Mouse (Mus musculus) CH12.LX (cell line): ENCODE measurements around the gene Uba3. TPM values are rescaled to one million over a fixed set of nuclear protein-coding genes. Genes with fewer than 3 reads are reported as not detected.
A peak's percentile ranks its signal among the peaks of the same experiment; 100 is the strongest.

Source experiments
- DNase-seq: peaks from one replicate; pipeline ENCODE4 v3.0.0-alpha.2; 2013; ENCODE audit errors: extremely low read depth
- H3K27ac ChIP-seq: 2 replicates; pipeline ENCODE4 v1.5.1; 2012; ENCODE audit warnings: low read depth, mild to moderate bottlenecking, control low read depth, moderate library complexity; ENCODE audit not compliant: insufficient read depth
- H3K27me3 ChIP-seq: replicated peaks from 2 replicates; pipeline ENCODE3; 2012; ENCODE audit warnings: inconsistent platforms
- H3K36me3 ChIP-seq, 2 experiments: replicated peaks in 1 of 2; 2 replicates each; pipeline versions ENCODE3 to v1.6.1; 2012; ENCODE audit warnings: inconsistent platforms in 1 of 2, low read length in 1 of 2, mild to moderate bottlenecking in 1 of 2, mixed read lengths in 1 of 2, moderate library complexity in 1 of 2; ENCODE audit not compliant: control insufficient read depth in 1 of 2, insufficient read depth in 1 of 2
- H3K4me1 ChIP-seq, 2 experiments: 2 replicates each; pipeline ENCODE4 v1.6.1; 2012; ENCODE audit warnings: inconsistent platforms in 1 of 2, moderate library complexity in 1 of 2; ENCODE audit not compliant: insufficient read depth in 2 of 2, control insufficient read depth in 1 of 2
- H3K4me2 ChIP-seq: 2 replicates; pipeline ENCODE4 v1.6.1; 2012; ENCODE audit warnings: low read depth, mild to moderate bottlenecking, control low read depth; ENCODE audit not compliant: poor library complexity, insufficient read depth, severe bottlenecking
- H3K4me3 ChIP-seq, 3 experiments: fragments of 150-350 bp in 1 of 3; sonication (generic) in 1 of 3; replicated peaks in 1 of 3; 2 replicates each; pipeline versions ENCODE3 to v1.5.1; 2011 to 2012; ENCODE audit warnings: low read depth in 2 of 3, low read length in 2 of 3, mild to moderate bottlenecking in 2 of 3, moderate library complexity in 2 of 3, control low read depth in 1 of 3, improper control_type of control experiment in 1 of 3, inconsistent platforms in 1 of 3, mixed read lengths in 1 of 3; ENCODE audit not compliant: poor library complexity in 1 of 3
- H3K79me2 ChIP-seq: replicated peaks from 2 replicates; pipeline ENCODE4 v1.6.1; 2012; ENCODE audit warnings: mild to moderate bottlenecking, moderate library complexity; ENCODE audit not compliant: control insufficient read depth, poor library complexity, insufficient read depth, severe bottlenecking; ENCODE audit errors: extremely low read depth
- H3K9ac ChIP-seq: 2 replicates; pipeline ENCODE4 v1.6.1; 2012; ENCODE audit warnings: low read depth, mild to moderate bottlenecking, control low read depth, moderate library complexity; ENCODE audit not compliant: insufficient read depth
- H3K9me3 ChIP-seq: replicated peaks from 2 replicates; pipeline ENCODE3; 2012; ENCODE audit warnings: low read length, inconsistent platforms, mixed read lengths
- BHLHE40 ChIP-seq: IDR thresholded peaks from 2 replicates; pipeline ENCODE4 v1.6.1; 2011; ENCODE audit warnings: mild to moderate bottlenecking, low read depth, low read length, improper control_type of control experiment
- CHD1 ChIP-seq: IDR thresholded peaks from 2 replicates; pipeline ENCODE4 v1.6.1; 2012; ENCODE audit warnings: low read depth, low read length, improper control_type of control experiment, inconsistent platforms
- CHD2 ChIP-seq: IDR thresholded peaks from 2 replicates; pipeline ENCODE4 v1.6.1; 2011; ENCODE audit warnings: low read length, improper control_type of control experiment
- CTCF ChIP-seq, 2 experiments: IDR thresholded peaks in 1 of 2; conservative IDR thresholded peaks in 1 of 2; 2 replicates each; pipeline ENCODE4 v1.5.1; 2011 to 2012; ENCODE audit warnings: low read depth in 2 of 2, low read length in 2 of 2, improper control_type of control experiment in 1 of 2, inconsistent platforms in 1 of 2, mild to moderate bottlenecking in 1 of 2, moderate library complexity in 1 of 2
- ELF1 ChIP-seq: IDR thresholded peaks from 2 replicates; pipeline ENCODE4 v1.6.1; 2014; ENCODE audit warnings: low read depth, mild to moderate bottlenecking, inconsistent platforms, low read length, improper control_type of control experiment
- EP300 ChIP-seq: IDR thresholded peaks from 2 replicates; pipeline ENCODE4 v1.6.1; 2011; ENCODE audit warnings: low read length, improper control_type of control experiment
- ETS1 ChIP-seq: conservative IDR thresholded peaks from 2 replicates; pipeline ENCODE4 v1.6.1; 2012; ENCODE audit warnings: low read depth, mild to moderate bottlenecking, inconsistent platforms, low read length, improper control_type of control experiment, moderate library complexity
- HCFC1 ChIP-seq: IDR thresholded peaks from 2 replicates; pipeline ENCODE4 v1.6.1; 2012; ENCODE audit warnings: low read depth, mild to moderate bottlenecking, inconsistent platforms, low read length, improper control_type of control experiment
- JUN ChIP-seq: IDR thresholded peaks from 2 replicates; pipeline ENCODE4 v1.6.1; 2011; ENCODE audit warnings: low read depth, mild to moderate bottlenecking, low read length, improper control_type of control experiment, moderate library complexity; ENCODE audit not compliant: insufficient read depth
- MAFK ChIP-seq: IDR thresholded peaks from 2 replicates; pipeline ENCODE4 v1.6.1; 2011; ENCODE audit warnings: low read length, improper control_type of control experiment; ENCODE audit not compliant: insufficient replicate concordance
- MAX ChIP-seq: IDR thresholded peaks from 2 replicates; pipeline ENCODE4 v1.6.1; 2011; ENCODE audit warnings: low read length, improper control_type of control experiment
- MAZ ChIP-seq: IDR thresholded peaks from 2 replicates; pipeline ENCODE4 v1.6.1; 2012; ENCODE audit warnings: low read depth, mild to moderate bottlenecking, inconsistent platforms, low read length, improper control_type of control experiment, moderate library complexity
- MXI1 ChIP-seq: IDR thresholded peaks from 2 replicates; pipeline ENCODE4 v1.6.1; 2011; ENCODE audit warnings: mild to moderate bottlenecking, low read depth, low read length, improper control_type of control experiment
- MYC ChIP-seq: IDR thresholded peaks from 2 replicates; pipeline ENCODE4 v1.6.1; 2011; ENCODE audit warnings: low read depth, mild to moderate bottlenecking, improper control_type of control experiment, low read length
- NRF1 ChIP-seq: IDR thresholded peaks from 2 replicates; pipeline ENCODE4 v1.6.1; 2014; ENCODE audit warnings: low read depth, mild to moderate bottlenecking, inconsistent platforms, low read length, improper control_type of control experiment, moderate library complexity
- PAX5 ChIP-seq: IDR thresholded peaks from 2 replicates; pipeline ENCODE4 v1.6.1; 2012; ENCODE audit warnings: low read length, inconsistent platforms, mixed read lengths
- POLR2A ChIP-seq: IDR thresholded peaks from 2 replicates; pipeline ENCODE4 v1.6.1; 2011; ENCODE audit warnings: low read depth, mild to moderate bottlenecking, improper control_type of control experiment, low read length
- POLR2AphosphoS2 ChIP-seq: IDR thresholded peaks from 2 replicates; pipeline ENCODE4 v1.6.1; 2011; ENCODE audit warnings: low read depth, low read length, improper control_type of control experiment
- RAD21 ChIP-seq: IDR thresholded peaks from 2 replicates; pipeline ENCODE4 v1.6.1; 2011; ENCODE audit warnings: low read depth, mild to moderate bottlenecking, low read length, improper control_type of control experiment, moderate library complexity
- RCOR1 ChIP-seq: conservative IDR thresholded peaks from 2 replicates; pipeline ENCODE4 v1.6.1; 2012; ENCODE audit warnings: low read depth, mild to moderate bottlenecking, inconsistent platforms, low read length, improper control_type of control experiment
- SMC3 ChIP-seq: IDR thresholded peaks from 2 replicates; pipeline ENCODE4 v1.6.1; 2011; ENCODE audit warnings: low read depth, low read length, improper control_type of control experiment
- TBP ChIP-seq: conservative IDR thresholded peaks from 2 replicates; pipeline ENCODE4 v1.6.1; 2011; ENCODE audit warnings: low read depth, low read length, improper control_type of control experiment
- TCF12 ChIP-seq: IDR thresholded peaks from 2 replicates; pipeline ENCODE4 v1.6.1; 2014; ENCODE audit warnings: low read depth, mild to moderate bottlenecking, inconsistent platforms, low read length, improper control_type of control experiment
- UBTF ChIP-seq: IDR thresholded peaks from 2 replicates; pipeline ENCODE4 v1.6.1; 2012; ENCODE audit warnings: low read depth, mild to moderate bottlenecking, inconsistent platforms, low read length, improper control_type of control experiment, moderate library complexity
- USF1 ChIP-seq: IDR thresholded peaks from 2 replicates; pipeline ENCODE4 v1.6.1; 2014; ENCODE audit warnings: low read depth, mild to moderate bottlenecking, inconsistent platforms, low read length, improper control_type of control experiment
- USF2 ChIP-seq: conservative IDR thresholded peaks from 2 replicates; pipeline ENCODE4 v1.6.1; 2011; ENCODE audit warnings: low read depth, low read length, improper control_type of control experiment
- ZKSCAN1 ChIP-seq: IDR thresholded peaks from 2 replicates; pipeline ENCODE4 v1.6.1; 2012; ENCODE audit warnings: low read depth, inconsistent platforms, low read length, improper control_type of control experiment, borderline replicate concordance
- ZMIZ1 ChIP-seq: IDR thresholded peaks from 2 replicates; pipeline ENCODE4 v1.6.1; 2012; ENCODE audit warnings: low read depth, mild to moderate bottlenecking, inconsistent platforms, low read length, improper control_type of control experiment
- ZNF384 ChIP-seq: IDR thresholded peaks from 2 replicates; pipeline ENCODE4 v1.6.1; 2012; ENCODE audit warnings: low read depth, low read length, improper control_type of control experiment, inconsistent platforms
- dilution Hi-C: fragments of 300-500 bp; cut with MboI; formaldehyde crosslinking; loops from 2 replicates; pipeline ENCODE4 v1.14.3; 2020; ENCODE audit warnings: low sequenced_read_pairs; ENCODE audit not compliant: extremely low pct_unique_long_range_greater_than_20kb, extremely low pct_ligation_motif_present
- in situ Hi-C: fragments of 300-500 bp; cut with MboI; formaldehyde crosslinking; loops from 3 replicates; pipeline ENCODE4 v1.14.3; 2019; ENCODE audit warnings: low sequenced_read_pairs, low pct_ligation_motif_present, low pct_unique_long_range_greater_than_20kb, mixed read lengths
- polyA plus RNA-seq: library from polyadenylated mRNA; unstranded; fragments of >175 nt; gene quantifications from 2 replicates; pipeline ENCODE4 v1.2.1, GENCODE M21; 2012; ENCODE audit warnings: low read depth; ENCODE audit not compliant: insufficient read length
- total RNA-seq, 2 experiments: library from RNA; depleted of rRNA; stranded (reverse); fragments of 300-350 nt in 1 of 2; fragments of >200 nt in 1 of 2; gene quantifications; 2 replicates each; pipeline ENCODE4 v1.2.3; 2012 to 2014

Gene Uba3
- total and polyA plus RNA-seq, 3 experiments, result 52.7 to 106 (median 55.6) TPM

- TF ChIP-seq BHLHE40 (no peak), CHD1 (no peak), RCOR1 (no peak), POLR2AphosphoS2 (no peak), POLR2A (peak; percentile 69), MAX (peak; percentile 31; the same call in 1 of the 2 replicates), ETS1 (peak; percentile 57; the same call in 1 of the 2 replicates), JUN (no peak), PAX5 (no peak), USF1 (no peak), MAZ (no peak), TCF12 (peak; percentile 74; the same call in 1 of the 2 replicates), MXI1 (peak; percentile 19; the same call in 1 of the 2 replicates)
These were observed 4.9 kb upstream of the Uba3 start, which contains the start of gene Arl6ip5 (continued) for GRCm38 (mm10) chr6:97210191-97210961.

DNA sequence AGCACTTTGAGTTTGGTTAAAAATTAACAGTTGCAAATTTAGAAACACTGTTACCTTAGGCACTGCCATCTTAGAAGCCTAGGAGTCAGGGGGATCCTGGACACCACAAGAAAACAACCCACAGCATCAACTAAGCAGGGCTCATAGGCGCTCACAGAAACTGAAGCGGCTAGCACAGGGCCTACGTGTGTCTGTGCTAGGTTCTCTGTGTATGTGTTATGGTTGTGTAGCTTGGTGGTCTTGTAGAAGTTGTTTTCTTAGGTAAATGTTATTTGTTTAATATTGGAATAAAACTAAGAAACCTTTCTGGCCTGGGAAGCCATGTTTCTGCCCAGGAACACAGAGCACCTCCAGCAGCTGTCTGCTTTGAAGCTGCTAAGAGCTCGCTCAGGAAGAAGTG lies 4.3 kb upstream of the Uba3 start:
- H3K4me1 ChIP-seq, result peaks cover 9 to 64% of the 10 kb centered on the region in 2 experiments; a peak in 3 of 4 replicates

DNA sequence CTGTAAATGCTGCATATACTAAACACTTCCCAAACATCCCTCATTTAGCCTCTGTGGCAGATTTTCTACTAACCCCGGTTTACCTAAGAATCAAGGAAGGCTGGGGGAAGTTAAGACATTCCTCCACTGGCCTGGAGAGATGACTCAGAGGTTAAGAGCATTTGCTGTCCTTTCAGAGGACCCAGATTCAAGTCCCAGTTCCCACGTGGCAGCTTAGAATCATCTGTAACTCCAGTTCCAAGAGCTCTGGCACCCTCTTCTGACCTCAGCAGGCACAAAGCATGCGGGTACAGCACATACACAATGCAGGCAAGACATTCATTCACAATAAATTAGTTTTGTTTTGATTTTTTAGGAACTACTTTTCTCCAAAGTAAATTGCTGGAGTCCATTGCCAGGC lies 3.8 kb upstream of the Uba3 start:
- Histone ChIP-seq H3K36me3 (peaks cover 0 to 9% of the 10 kb centered on the region in 2 experiments), H3K4me1 (peaks cover 9 to 59% of the 10 kb centered on the region in 2 experiments; a peak in 3 of 4 replicates), H3K27me3 (no peaks in the 10 kb centered on the region), H3K4me3 (no peak overlapping the region), H3K9ac (no peak overlapping the region), H3K27ac (no peak overlapping the region), H3K9me3 (no peaks in the 10 kb centered on the region), H3K4me2 (peak overlapping the region; percentile 83; the same call in 1 of the 2 replicates), H3K79me2 (peaks cover 32% of the 10 kb centered on the region)
- TF ChIP-seq CTCF (conservative IDR thresholded peaks at IDR 0.05 in 1 of 2, IDR thresholded peaks at IDR 0.05 in 1 of 2; ENCODE audit: low read depth in 2 of 2, low read length in 2 of 2) (peak in 1 of 2 experiments; percentile 60; a peak in 2 of 4 replicates), USF2 (no peak), EP300 (no peak), JUN (no peak), SMC3 (peak; percentile 6; the same call in 1 of the 2 replicates), ZMIZ1 (no peak), MYC (peak; percentile 89), TCF12 (no peak), RAD21 (peak; percentile 62), BHLHE40 (no peak), MAFK (no peak), MAX (no peak; the same call in 1 of the 2 replicates), TBP (no peak), POLR2A (no peak), PAX5 (no peak), CHD2 (no peak), ELF1 (no peak), HCFC1 (no peak), MXI1 (no peak; the same call in 1 of the 2 replicates)
- in situ Hi-C loops (loop anchor here (25.0 kb wide), 1 partner anchor 628 kb away; no protein-coding TSS in a partner anchor), dilution Hi-C loops (no loop called here)
- DNase-seq, result peak; percentile 65

More for the DNA sequence above, 4.3 kb upstream of the Uba3 start:
- dilution Hi-C loops, result no loop called here
- H3K36me3 ChIP-seq, result peaks cover 4 to 14% of the 10 kb centered on the region in 2 experiments
- H3K9me3 ChIP-seq, result peaks cover 4% of the 10 kb centered on the region
- in situ Hi-C loops, result loop anchor here (25.0 kb wide), 1 partner anchor 628 kb away; no protein-coding TSS in a partner anchor
- TF ChIP-seq MAZ (no peak), ZKSCAN1 (no peak), UBTF (no peak), NRF1 (no peak), MAFK (no peak), RCOR1 (no peak), ZNF384 (no peak), MAX (no peak)
- TF ChIP-seq, all 38 proteins: peak for 0
- Histone ChIP-seq H3K9ac (peak overlapping the region; percentile 78), H3K27ac (peak overlapping the region; percentile 86), H3K79me2 (peaks cover 30% of the 10 kb centered on the region), H3K4me3 (peak overlapping the region in 1 of 3 experiments; percentile 30), H3K27me3 (no peaks in the 10 kb centered on the region), H3K4me2 (peak overlapping the region; percentile 83)
- DNase-seq, result no peak
